Mouse (Mus musculus) induced T-regulatory cell, adult 2 months (primary cell): ENCODE results near the gene Ildr1.

Experiments
- DNase-seq: peaks from one replicate; pipeline ENCODE4 v3.0.0-alpha.2; 2012; ENCODE audit warnings: low read depth

Gene Ildr1

GRCm38 (mm10) chr16:36693818-36694413 is at the start of gene Ildr1:
Gene Ildr1, plus strand, starts transcription at chr16:36693978.
- DNase-seq: peak; percentile 81

- no peak for DNase-seq
Observed at GRCm38 (mm10) chr16:36645124-36645523, 48.7 kb upstream of the Ildr1 start.

GRCm38 (mm10) chr16:36649304-36649703 is 44.5 kb upstream of the Ildr1 start:
- no peak for DNase-seq

GRCm38 (mm10) chr16:36650511-36650910 is 43.3 kb upstream of the Ildr1 start:
- no peak for DNase-seq

- no peak for DNase-seq
Observed at GRCm38 (mm10) chr16:36651174-36651766, 42.5 kb upstream of the Ildr1 start.

- no peak for DNase-seq
Observed at GRCm38 (mm10) chr16:36655199-36655598, 38.6 kb upstream of the Ildr1 start.

GRCm38 (mm10) chr16:36655910-36656309 is 37.9 kb upstream of the Ildr1 start:
- DNase-seq: no peak

- no peak for DNase-seq
Observed at GRCm38 (mm10) chr16:36661330-36661729, 32.4 kb upstream of the Ildr1 start.

- peak; percentile 33 for DNase-seq
Observed at GRCm38 (mm10) chr16:36663484-36663883, 30.3 kb upstream of the Ildr1 start.

- DNase-seq: peak; percentile 70
Observed at GRCm38 (mm10) chr16:36665782-36666181, 28.0 kb upstream of the Ildr1 start, which contains the start of gene Cd86. Gene Cd86, minus strand, starts transcription at chr16:36666081.

- DNase-seq: peak; percentile 82
Observed at GRCm38 (mm10) chr16:36666448-36667017, 27.2 kb upstream of the Ildr1 start.

- DNase-seq: peak; percentile 46
Observed at GRCm38 (mm10) chr16:36670590-36670989, 23.2 kb upstream of the Ildr1 start.

- DNase-seq: no peak
Observed at GRCm38 (mm10) chr16:36673196-36673595, 20.6 kb upstream of the Ildr1 start.

- peak; percentile 70 for DNase-seq
Observed at GRCm38 (mm10) chr16:36674457-36675204, 19.1 kb upstream of the Ildr1 start.

GRCm38 (mm10) chr16:36675304-36675703 is 18.5 kb upstream of the Ildr1 start:
- DNase-seq: peak; percentile 40

- DNase-seq: no peak
Observed at GRCm38 (mm10) chr16:36675902-36676301, 17.9 kb upstream of the Ildr1 start.

- peak; percentile 68 for DNase-seq
Observed at GRCm38 (mm10) chr16:36681829-36682228, 11.9 kb upstream of the Ildr1 start.

- DNase-seq: peak; percentile 77
Observed at GRCm38 (mm10) chr16:36684325-36684918, 9.4 kb upstream of the Ildr1 start.

- peak; percentile 32 for DNase-seq
Observed at GRCm38 (mm10) chr16:36688076-36688475, 5.7 kb upstream of the Ildr1 start.

- no peak for DNase-seq
Observed at GRCm38 (mm10) chr16:36691484-36691883, 2.3 kb upstream of the Ildr1 start.

- DNase-seq: no peak
Observed at GRCm38 (mm10) chr16:36694798-36695290, 1.1 kb downstream of the Ildr1 start.

GRCm38 (mm10) chr16:36697331-36697730 is 3.6 kb downstream of the Ildr1 start:
- DNase-seq: no peak
